Mouse (Mus musculus) embryonic facial prominence, embryonic 11.5 days (tissue): ENCODE results near the gene Kcnj12. TPM values are rescaled to one million over a fixed set of nuclear protein-coding genes. Genes with fewer than 3 reads are reported as not detected.

ENCODE experiments used
- ATAC-seq: fragments of 200-750 bp; cut with Nextera tagmentation; replicated peaks from 2 replicates; pipeline ENCODE4 v1.8.0; 2017; ENCODE audit warnings: low read depth; ENCODE audit not compliant: insufficient number of reproducible peaks, low FRiP score, low TSS enrichment
- DNase-seq: peaks from one replicate; pipeline ENCODE4 v3.0.0-alpha.2; 2015; ENCODE audit warnings: low spot score
- H3K27ac ChIP-seq: fragments of 300-500 bp; sonication (generic); replicated peaks from 2 replicates; pipeline ENCODE4 v1.5.1; 2014; ENCODE audit warnings: mild to moderate bottlenecking, low read depth, low read length, control low read depth
- H3K27me3 ChIP-seq: fragments of 300-500 bp; sonication (generic); 2 replicates; pipeline ENCODE4 v1.6.1; 2014; ENCODE audit warnings: mild to moderate bottlenecking, low read length, moderate library complexity, mixed read lengths; ENCODE audit not compliant: control insufficient read depth, insufficient read depth
- H3K36me3 ChIP-seq: fragments of 300-500 bp; sonication (generic); replicated peaks from 2 replicates; pipeline ENCODE4 v1.6.1; 2014; ENCODE audit warnings: low read depth, mild to moderate bottlenecking, low read length, moderate library complexity, mixed read lengths; ENCODE audit not compliant: control insufficient read depth, insufficient read depth
- H3K4me1 ChIP-seq: fragments of 300-500 bp; sonication (generic); 2 replicates; pipeline ENCODE4 v1.6.1; 2014; ENCODE audit warnings: low read length, mixed read lengths; ENCODE audit not compliant: control insufficient read depth, insufficient read depth
- H3K4me2 ChIP-seq: fragments of 300-500 bp; sonication (generic); 2 replicates; pipeline ENCODE4 v1.6.1; 2014; ENCODE audit warnings: low read depth, mild to moderate bottlenecking, control low read depth, low read length, moderate library complexity
- H3K4me3 ChIP-seq: fragments of 300-500 bp; sonication (generic); 2 replicates; pipeline ENCODE4 v1.5.1; 2014; ENCODE audit warnings: low read depth, low read length, control low read depth
- H3K9ac ChIP-seq: fragments of 300-500 bp; sonication (generic); replicated peaks from 2 replicates; pipeline ENCODE4 v1.6.1; 2014; ENCODE audit warnings: mild to moderate bottlenecking, control low read depth, low read length
- H3K9me3 ChIP-seq: fragments of 300-500 bp; sonication (generic); replicated peaks from 2 replicates; pipeline ENCODE4 v1.6.1; 2016; ENCODE audit warnings: mild to moderate bottlenecking, low read length, inconsistent platforms, mixed read lengths; ENCODE audit not compliant: control insufficient read depth
- WGBS: fragments of 180-500 bp; shearing (Covaris S2); extraction: QIAGEN DNeasy Blood & Tissue Kit; methylation state at CpG from one replicate; pipeline ENCODE4 v1.1.7; 2014; 5-methylcytosine and 5-hydroxymethylcytosine counted together
- polyA plus RNA-seq: library from polyadenylated mRNA; unstranded; fragments of >200 nt; fragmentation: Nextera tagmentation; extraction: Ambion mirVana; gene quantifications from 2 replicates; pipeline ENCODE4 v1.2.1, GENCODE M21; 2014

Kcnj12 gene
- polyA plus RNA-seq, 1 experiment from 2014 or later = 2.4 TPM

DNA sequence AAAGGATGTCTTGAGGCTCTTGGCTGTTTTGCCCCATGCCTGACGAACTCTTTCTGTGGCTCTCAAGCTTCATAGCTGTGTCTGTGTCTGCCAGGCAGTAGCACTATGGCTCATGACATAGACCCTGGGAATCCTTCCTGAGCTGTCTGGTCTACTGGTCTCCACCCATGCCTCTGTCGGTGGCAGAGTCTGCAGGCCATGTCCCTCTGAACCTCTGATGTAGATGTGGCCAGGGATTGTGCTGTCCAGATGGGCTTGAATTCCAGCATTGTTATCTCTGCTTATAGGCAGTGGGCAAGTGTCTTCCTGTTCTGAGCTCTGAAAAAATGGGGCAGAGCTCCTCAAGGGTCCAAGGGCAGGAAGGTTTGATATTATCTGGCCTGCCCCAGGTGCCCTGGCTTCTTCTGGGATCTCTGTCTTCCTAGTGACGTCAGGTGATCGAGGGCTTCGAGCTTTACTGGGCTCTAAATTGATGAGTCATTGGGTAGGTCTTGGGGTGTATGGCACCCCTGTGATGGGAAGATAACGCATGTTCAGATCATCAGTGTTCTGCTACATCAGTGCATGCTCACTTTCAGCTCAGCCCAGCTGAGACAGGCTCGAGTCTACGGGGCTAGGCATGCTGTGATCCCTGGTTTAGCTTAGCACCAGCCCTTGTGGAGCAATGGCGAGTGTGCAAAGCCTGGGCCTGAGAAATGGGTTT, 44.9 kb downstream of the Kcnj12 start:
- H3K9ac ChIP-seq = no peak overlapping the region
- no peak for DNase-seq
- no peak overlapping the region for H3K4me2 ChIP-seq
- H3K4me1 ChIP-seq = no peaks in the 10 kb centered on the region; the same call in 1 of the 2 replicates
- no peaks in the 10 kb centered on the region for H3K36me3 ChIP-seq
- H3K27me3 ChIP-seq = no peaks in the 10 kb centered on the region
- 91% methylated on average over 9 of the region's 9 CpGs for WGBS
- ATAC-seq = no peak
- H3K27ac ChIP-seq = no peak overlapping the region
- no peaks in the 10 kb centered on the region for H3K9me3 ChIP-seq
- no peak overlapping the region for H3K4me3 ChIP-seq

DNA sequence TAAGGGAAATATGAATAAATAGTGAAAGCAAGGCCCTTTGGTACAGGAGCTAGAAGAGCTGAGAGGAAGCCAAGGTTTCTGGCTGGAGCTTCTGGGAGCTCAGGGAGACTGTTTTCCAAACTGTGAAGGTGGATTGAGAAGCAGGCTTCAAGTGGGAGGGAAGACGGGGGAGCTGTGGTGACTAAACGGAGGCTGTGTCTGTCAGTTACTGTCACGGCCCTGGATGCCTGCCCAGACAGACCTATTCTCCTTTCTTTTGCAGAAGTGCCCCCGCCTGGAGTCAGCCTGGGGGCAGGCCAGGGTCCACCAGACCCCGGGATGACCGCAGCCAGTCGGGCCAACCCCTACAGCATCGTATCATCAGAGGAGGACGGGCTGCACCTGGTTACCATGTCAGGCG, 46.5 kb downstream of the Kcnj12 start:
- 88% methylated on average over 10 of the region's 10 CpGs for WGBS
- DNase-seq = no peak
- Histone ChIP-seq H3K4me2 (no peak overlapping the region), H3K4me1 (no peaks in the 10 kb centered on the region; the same call in 1 of the 2 replicates), H3K4me3 (no peak overlapping the region), H3K9ac (no peak overlapping the region), H3K9me3 (no peaks in the 10 kb centered on the region), H3K36me3 (no peaks in the 10 kb centered on the region), H3K27ac (no peak overlapping the region), H3K27me3 (no peaks in the 10 kb centered on the region)
- no peak for ATAC-seq

DNA sequence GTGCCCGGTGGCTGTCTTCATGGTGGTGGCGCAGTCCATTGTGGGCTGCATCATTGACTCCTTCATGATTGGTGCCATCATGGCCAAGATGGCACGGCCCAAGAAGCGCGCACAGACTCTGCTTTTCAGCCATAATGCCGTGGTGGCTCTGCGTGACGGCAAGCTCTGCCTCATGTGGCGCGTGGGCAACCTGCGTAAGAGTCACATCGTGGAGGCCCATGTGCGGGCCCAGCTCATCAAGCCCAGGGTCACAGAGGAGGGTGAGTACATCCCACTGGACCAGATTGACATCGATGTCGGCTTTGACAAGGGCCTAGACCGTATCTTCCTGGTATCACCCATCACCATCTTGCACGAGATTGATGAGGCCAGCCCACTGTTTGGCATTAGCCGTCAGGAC, 47.3 kb downstream of the Kcnj12 start:
- H3K4me2 ChIP-seq = no peak overlapping the region
- H3K27me3 ChIP-seq = no peaks in the 10 kb centered on the region
- DNase-seq (no peak), ATAC-seq (no peak)
- H3K36me3 ChIP-seq = no peaks in the 10 kb centered on the region
- no peaks in the 10 kb centered on the region; the same call in 1 of the 2 replicates for H3K4me1 ChIP-seq
- 94% methylated on average over 18 of the region's 18 CpGs for WGBS
- no peaks in the 10 kb centered on the region for H3K9me3 ChIP-seq
- no peak overlapping the region for H3K27ac ChIP-seq
- no peak overlapping the region for H3K9ac ChIP-seq
- H3K4me3 ChIP-seq = no peak overlapping the region

DNA sequence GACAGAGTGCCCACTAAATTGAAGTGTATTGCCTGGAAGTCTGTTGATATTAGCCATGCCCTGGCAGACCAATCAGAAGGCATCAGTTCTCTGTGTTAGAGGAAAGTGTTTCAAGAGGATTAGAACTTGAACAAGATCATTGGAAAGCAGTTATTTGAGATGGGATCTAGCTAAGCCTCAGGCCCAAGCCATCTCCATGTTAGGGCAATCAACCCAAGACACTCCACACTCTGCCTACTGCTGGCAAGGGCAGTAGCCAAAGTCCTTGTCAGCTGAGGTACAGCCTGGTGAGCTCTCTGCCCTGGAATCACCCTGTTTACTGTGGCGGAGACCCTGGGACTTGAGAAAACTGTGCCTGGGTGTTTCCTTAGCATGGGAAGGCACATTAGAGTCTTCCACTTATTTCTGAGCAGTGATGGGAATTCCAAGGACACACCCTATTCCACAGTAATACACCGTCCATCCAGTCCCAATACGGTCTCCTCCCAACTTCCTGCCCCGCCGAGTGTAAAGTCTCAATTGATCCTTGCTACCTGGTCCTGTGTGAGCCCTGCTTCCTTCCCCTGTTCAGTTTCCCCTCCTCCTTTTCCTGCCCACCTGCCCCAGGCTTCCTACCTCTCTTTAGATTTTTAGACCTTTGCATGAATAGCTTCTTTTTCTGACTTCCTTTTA, 52.4 kb downstream of the Kcnj12 start:
- ATAC-seq = no peak
- no peak overlapping the region for H3K9ac ChIP-seq
- no peak overlapping the region for H3K4me3 ChIP-seq
- 79% methylated on average over 5 of the region's 5 CpGs for WGBS
- H3K27ac ChIP-seq = no peak overlapping the region
- H3K36me3 ChIP-seq = no peaks in the 10 kb centered on the region
- no peaks in the 10 kb centered on the region; the same call in 1 of the 2 replicates for H3K4me1 ChIP-seq
- no peaks in the 10 kb centered on the region for H3K9me3 ChIP-seq
- H3K4me2 ChIP-seq = no peak overlapping the region
- no peaks in the 10 kb centered on the region for H3K27me3 ChIP-seq
- no peak for DNase-seq

DNA sequence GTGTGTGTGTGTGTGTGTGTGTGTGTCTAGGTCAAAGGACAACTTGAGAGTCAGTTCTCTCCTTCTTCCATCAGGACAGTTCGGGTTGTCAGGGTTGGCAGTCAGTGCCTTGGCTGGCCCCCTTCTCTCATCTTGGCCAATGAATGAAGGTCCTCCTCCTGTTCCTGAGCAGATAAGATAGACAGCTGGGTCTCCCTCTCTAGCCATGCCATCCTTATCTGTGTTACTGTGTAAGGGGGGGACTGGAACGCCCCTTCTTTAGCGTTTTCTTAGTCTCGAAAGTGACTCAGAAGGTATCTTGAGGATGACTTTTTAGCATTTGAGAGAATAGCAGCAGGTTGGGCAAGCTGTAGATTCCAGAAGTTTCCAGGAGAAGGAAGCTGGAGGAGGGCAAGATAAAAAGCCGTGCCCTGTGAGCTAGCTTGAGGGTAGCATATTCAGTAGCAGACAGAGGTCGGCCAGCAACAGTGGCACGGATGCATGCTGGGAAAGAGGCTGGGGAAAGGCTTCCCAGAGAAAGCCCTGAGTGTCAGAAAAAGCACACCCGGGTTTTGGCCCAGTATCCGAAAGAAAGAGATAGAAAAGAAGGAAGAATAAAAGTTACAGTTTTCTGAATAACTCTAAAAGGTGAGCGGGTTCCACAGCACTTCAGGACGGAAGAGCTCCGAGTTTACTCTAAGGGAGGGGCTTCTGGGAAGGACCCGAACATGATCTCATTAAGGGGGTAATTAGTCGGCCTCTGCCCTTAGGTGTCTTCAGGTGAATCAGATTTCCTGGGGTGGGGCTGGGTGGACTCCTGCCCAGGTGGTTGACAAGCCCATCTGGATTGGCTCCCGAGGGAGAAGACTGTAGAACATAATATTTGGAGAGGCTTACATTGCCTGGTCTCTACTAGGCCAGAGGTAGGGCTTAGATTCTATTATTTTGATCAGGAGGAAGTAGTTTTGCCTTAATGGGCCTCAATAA, 53.3 kb downstream of the Kcnj12 start:
- Histone ChIP-seq H3K9ac (no peak overlapping the region), H3K9me3 (no peaks in the 10 kb centered on the region), H3K4me1 (no peaks in the 10 kb centered on the region; the same call in 1 of the 2 replicates), H3K4me2 (no peak overlapping the region), H3K27ac (no peak overlapping the region), H3K36me3 (no peaks in the 10 kb centered on the region), H3K27me3 (no peaks in the 10 kb centered on the region), H3K4me3 (no peak overlapping the region)
- WGBS = 70% methylated on average over 15 of the region's 15 CpGs
- ATAC-seq (no peak), DNase-seq (no peak)

DNA sequence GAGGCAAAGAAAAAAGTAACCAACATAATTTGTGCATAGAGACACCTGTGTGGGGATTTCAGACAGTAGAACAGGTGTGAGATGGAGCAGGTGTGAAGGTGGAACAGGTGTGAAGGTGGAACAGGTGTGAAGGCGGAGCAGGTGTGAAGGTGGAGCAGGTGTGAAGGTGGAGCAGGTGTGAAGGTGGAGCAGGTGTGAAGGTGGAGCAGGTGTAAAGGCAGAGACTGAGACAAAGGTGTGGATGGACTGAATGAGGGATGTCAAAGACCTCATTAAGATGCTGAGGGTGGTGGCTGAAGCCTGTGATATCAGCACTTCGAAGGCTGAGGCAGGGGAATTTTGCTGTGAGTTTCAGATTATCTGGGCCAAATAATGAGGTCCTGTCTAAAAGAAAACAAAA, 59.3 kb downstream of the Kcnj12 start:
- no peak for DNase-seq
- Histone ChIP-seq H3K4me2 (no peak overlapping the region), H3K27me3 (no peaks in the 10 kb centered on the region), H3K9me3 (no peaks in the 10 kb centered on the region), H3K4me3 (no peak overlapping the region), H3K4me1 (no peaks in the 10 kb centered on the region), H3K9ac (no peak overlapping the region), H3K36me3 (no peaks in the 10 kb centered on the region), H3K27ac (no peak overlapping the region)
- WGBS = 78% methylated on average over 2 of the region's 2 CpGs
- no peak for ATAC-seq

DNA sequence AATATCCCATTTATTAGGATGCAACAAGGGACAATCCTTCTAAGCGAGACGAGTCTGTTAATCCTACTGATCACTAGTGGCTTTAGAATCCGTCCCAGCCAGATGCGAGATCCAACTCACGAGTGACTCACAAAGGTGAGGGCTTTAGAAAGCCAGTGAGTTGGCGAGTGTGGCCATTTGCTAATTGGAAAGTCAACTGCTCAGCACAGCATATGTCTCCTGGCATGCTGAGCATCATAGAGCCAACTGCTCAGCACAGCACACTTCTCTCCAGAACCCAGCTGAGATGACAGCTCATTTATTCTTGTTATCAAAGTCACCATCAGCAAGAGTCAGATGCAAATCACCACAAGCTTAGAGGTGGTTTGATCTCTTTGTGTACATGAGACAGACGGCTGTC, 67.8 kb downstream of the Kcnj12 start:
- Histone ChIP-seq H3K27ac (no peak overlapping the region), H3K9ac (no peak overlapping the region), H3K9me3 (no peaks in the 10 kb centered on the region), H3K4me1 (no peaks in the 10 kb centered on the region), H3K36me3 (no peaks in the 10 kb centered on the region), H3K4me3 (no peak overlapping the region), H3K27me3 (no peaks in the 10 kb centered on the region), H3K4me2 (no peak overlapping the region)
- ATAC-seq = no peak
- 77% methylated on average over 7 of the region's 7 CpGs for WGBS
- DNase-seq = no peak
